Mouse (Mus musculus) naive thymus-derived CD4-positive, alpha-beta T cell, adult 5 months (primary cell): Measurements from ENCODE around the gene Ddx55. TPM values are rescaled to one million over a fixed set of nuclear protein-coding genes. Genes with fewer than 3 reads are reported as not detected.

Source experiments
- polyA plus RNA-seq: library from polyadenylated mRNA; unstranded; fragments of 100-300 nt; shearing (Covaris generic); gene quantifications from one replicate; pipeline ENCODE4 v1.2.1, GENCODE M21; 2017

Gene Ddx55
- 16.9 TPM for polyA plus RNA-seq

DNA sequence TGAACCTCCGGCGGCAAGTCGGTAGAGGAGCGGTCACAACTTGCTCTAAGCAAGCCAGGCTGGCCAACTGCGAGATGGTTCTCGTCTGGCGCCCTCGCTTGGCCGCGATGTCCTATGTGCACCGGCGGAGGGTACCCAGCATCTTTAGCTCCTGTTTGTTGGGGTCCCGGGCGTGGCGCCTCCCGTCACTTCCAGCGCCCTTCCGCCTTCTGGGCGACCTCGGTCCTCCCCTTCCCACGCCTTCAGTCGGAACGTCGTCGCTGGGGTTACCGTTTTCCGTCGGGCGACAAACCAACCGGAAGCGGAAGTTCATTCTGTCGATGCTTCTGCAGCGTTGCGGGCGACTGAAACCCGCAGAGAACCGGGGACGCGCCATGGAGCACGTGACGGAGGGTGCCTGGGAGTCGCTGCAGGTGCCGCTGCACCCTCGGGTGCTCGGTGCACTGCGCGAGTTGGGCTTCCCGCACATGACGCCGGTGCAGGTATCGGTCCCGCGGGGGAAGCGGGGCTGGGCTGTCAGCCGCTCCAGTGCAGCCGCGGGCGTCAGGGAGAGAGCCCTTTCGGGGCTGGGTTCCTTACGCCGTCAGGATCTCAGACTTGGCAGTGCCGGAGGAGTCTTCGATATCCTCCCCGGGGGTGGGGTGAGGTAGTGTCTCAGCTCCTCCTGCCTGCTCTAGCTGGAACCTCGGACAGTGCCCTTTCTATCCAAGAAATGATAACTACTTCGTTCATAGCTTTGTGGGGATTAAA, at the start of gene Ddx55:
TSS of gene Ddx55 (plus strand) at position 307 of the 750 bp plus-strand sequence.

DNA sequence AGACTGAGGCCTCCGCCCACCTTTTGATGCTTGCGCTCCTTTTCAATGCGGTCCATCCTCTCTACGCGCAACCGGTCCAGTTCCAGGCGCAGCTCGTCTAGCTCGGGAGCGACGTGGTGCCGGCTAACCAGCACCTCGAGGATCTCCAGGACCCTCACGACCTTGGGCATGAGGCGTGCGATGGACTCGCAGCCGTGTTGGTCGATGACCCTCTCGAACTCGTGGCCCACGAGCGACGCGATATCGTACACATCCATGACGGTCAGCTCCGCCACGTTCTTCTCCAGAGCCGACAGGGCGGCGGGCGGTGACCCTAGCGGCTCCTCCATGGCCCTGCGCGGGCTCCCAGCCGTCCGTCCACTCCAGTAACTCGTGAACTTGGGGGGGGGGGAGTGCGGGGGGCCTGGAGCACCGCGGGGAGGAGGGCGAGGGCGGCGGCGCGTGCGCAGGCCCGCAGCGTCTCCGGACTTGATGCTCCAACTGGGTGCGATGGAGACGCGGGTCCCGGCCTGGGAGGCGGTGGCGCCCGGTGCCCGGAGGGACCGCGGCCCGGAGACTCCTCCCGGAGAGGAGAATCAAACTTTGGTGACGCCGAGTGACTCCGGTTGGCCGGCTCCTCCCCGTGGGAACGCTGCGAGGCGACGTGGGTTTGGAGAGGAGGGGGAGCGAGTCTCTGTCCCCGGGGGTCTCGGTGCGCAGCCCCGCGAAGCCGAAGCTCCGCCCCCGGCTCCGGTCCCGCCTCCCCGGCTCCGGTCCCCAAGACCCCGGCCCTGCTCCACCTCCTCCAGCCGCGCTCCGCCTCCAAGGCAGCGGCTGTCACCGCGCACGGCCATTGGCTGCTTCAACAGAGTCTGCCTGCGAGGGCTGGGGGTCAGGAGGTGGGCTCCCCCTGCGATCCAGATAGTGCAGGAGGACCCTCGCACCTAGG, 21.7 kb upstream of the Ddx55 start, which contains the start of gene Rilpl1:
TSS of gene Rilpl1 (minus strand) at position 737 of the 928 bp plus-strand sequence.

DNA sequence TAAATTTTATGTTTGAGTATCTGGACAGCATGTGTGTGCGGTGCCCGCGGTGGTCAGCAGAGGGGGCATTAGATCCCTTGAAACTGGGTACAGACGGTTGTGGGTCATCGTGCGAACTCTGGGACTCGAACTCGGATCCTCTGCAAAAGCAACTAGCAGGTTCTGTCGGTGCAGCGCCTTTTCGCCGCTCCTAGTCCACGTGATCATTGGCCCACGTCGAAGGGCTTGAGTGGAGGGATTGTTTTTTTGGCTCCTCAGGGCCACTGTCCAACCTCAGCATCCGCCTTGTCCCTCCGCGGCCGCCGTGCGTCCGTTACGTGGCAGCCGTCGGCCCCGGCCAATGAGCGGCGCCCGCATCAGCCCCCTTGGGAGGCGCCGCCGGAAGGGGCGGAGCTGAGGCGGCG, 12.3 kb upstream of the Ddx55 start, which contains the start of gene Tmed2:
TSS of gene Tmed2 (plus strand) at position 313 of the 404 bp plus-strand sequence.

DNA sequence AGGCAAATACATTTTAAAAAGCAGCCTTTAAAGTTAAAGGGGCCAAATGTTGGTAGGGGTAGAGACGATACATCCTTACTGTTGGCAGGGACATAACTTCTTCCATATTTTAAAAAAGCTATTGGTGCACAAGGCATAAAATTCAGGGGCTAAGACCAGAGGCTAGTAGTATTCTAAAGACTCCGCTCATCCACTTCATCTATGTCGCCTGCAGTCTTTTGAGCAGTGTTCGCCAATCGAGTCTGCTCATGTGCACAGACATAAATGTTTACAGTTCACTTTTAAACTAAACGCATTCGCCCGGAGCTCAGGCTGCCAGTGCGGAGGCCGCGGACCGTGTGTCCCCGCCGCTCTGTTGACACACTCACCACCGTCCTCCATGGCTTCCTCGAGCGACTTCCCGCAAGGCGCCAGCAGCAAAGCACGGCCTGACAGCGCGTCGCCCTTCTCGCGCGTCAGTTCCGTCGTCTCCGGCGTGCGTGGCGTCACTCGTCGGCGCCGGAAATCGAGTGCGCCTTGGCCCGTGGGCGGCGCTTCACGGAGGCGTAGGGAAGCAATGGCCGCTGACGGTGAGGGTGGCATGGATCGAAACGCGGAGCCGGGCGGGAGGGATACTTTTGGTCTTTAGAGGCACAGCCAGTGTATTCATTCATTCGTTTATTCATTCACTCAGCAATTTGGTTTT, 26.1 kb downstream of the Ddx55 start, which contains the start of the genes Eif2b1 and Gtf2h3:
TSS of gene Eif2b1 (minus strand) at position 499 of the 685 bp plus-strand sequence.
TSS of gene Gtf2h3 (plus strand) at position 508 of the 685 bp plus-strand sequence.

Other genes starting within 250 kb of the Ddx55 start
- 31.2 TPM for gene Mphosph9, start 224.9 kb upstream of the Ddx55 start, polyA plus RNA-seq
- gene 2810006K23Rik, start 224.8 kb upstream of the Ddx55 start, polyA plus RNA-seq, result 2.8 TPM
- 100 TPM for gene Cdk2ap1, start 189.8 kb upstream of the Ddx55 start, polyA plus RNA-seq
- 126 TPM for gene Sbno1, start 126.9 kb upstream of the Ddx55 start, polyA plus RNA-seq
- 75.6 TPM for gene Kmt5a, start 112.9 kb upstream of the Ddx55 start, polyA plus RNA-seq
- 21.3 TPM for gene Rilpl2, start 74.5 kb upstream of the Ddx55 start, polyA plus RNA-seq
- 8.3 TPM for gene Snrnp35, start 69.7 kb upstream of the Ddx55 start, polyA plus RNA-seq
- 1.7 TPM for gene Rilpl1, start 21.5 kb upstream of the Ddx55 start, polyA plus RNA-seq
- 561 TPM for gene Tmed2, start 12.2 kb upstream of the Ddx55 start, polyA plus RNA-seq
- 35.9 TPM for gene Eif2b1, start 26.3 kb downstream of the Ddx55 start, polyA plus RNA-seq
- gene Gtf2h3, start 26.3 kb downstream of the Ddx55 start, polyA plus RNA-seq, result 19.7 TPM
- gene Atp6v0a2, start 75.7 kb downstream of the Ddx55 start, polyA plus RNA-seq, result 101 TPM
- not detected for gene Dnah10, start 172.2 kb downstream of the Ddx55 start, polyA plus RNA-seq